Mouse (Mus musculus): ENCODE measurements around the gene Ano1. TPM values are rescaled to one million over a fixed set of nuclear protein-coding genes. Genes with fewer than 3 reads are reported as not detected.

Gene Ano1
- polyA plus RNA-seq, 1 experiment from 2014 or later, result 4.2 TPM

- peaks cover 21% of the 10 kb centered on the region for H3K4me1 ChIP-seq
- no peaks in the 10 kb centered on the region for H3K9me3 ChIP-seq (replicated peaks)
- H3K9ac ChIP-seq (replicated peaks), result no peak overlapping the region
- H3K4me3 ChIP-seq (replicated peaks), result no peak overlapping the region
- H3K27me3 ChIP-seq (replicated peaks), result 0 out of 2 replicates have a peak, but pooled peaks cover 3% of the 10 kb centered on the region
- 0 out of 2 replicates have a peak overlapping the region, but pooled peaks have one; percentile 54 for H3K27ac ChIP-seq (replicated peaks)
- ATAC-seq (ENCODE audit: low FRiP score), result peak; percentile 73; the same call in 1 of the 2 replicates
- no peaks in the 10 kb centered on the region for H3K36me3 ChIP-seq
- H3K4me2 ChIP-seq, result no peak overlapping the region
- 12% methylated on average over 3 of the region's 3 CpGs for WGBS
Observed at GRCm38 (mm10) chr7:144628334-144628915, 123.3 kb downstream of the Ano1 start.

GRCm38 (mm10) chr7:144627606-144628333 is 124.0 kb downstream of the Ano1 start:
- WGBS, result 15% methylated on average over 13 of the region's 13 CpGs
- Histone ChIP-seq H3K27me3 (replicated peaks) (0 out of 2 replicates have a peak, but pooled peaks cover 3% of the 10 kb centered on the region), H3K27ac (replicated peaks) (peak overlapping the region; percentile 54; the same call in 1 of the 2 replicates), H3K4me3 (replicated peaks) (no peak overlapping the region), H3K9ac (replicated peaks) (no peak overlapping the region), H3K36me3 (no peaks in the 10 kb centered on the region), H3K9me3 (replicated peaks) (no peaks in the 10 kb centered on the region), H3K4me1 (peaks cover 21% of the 10 kb centered on the region), H3K4me2 (no peak overlapping the region)
- no peak for ATAC-seq (ENCODE audit: low FRiP score)

GRCm38 (mm10) chr7:144626042-144626441 is 125.7 kb downstream of the Ano1 start:
- H3K9ac ChIP-seq (replicated peaks), result no peak overlapping the region
- H3K27ac ChIP-seq (replicated peaks), result no peak overlapping the region
- no peak overlapping the region for H3K4me3 ChIP-seq (replicated peaks)
- 0 out of 2 replicates have a peak, but pooled peaks cover 3% of the 10 kb centered on the region for H3K27me3 ChIP-seq (replicated peaks)
- H3K4me1 ChIP-seq, result peaks cover 24% of the 10 kb centered on the region
- no peaks in the 10 kb centered on the region for H3K9me3 ChIP-seq (replicated peaks)
- H3K36me3 ChIP-seq, result no peaks in the 10 kb centered on the region
- no peak for ATAC-seq (ENCODE audit: low FRiP score)
- H3K4me2 ChIP-seq, result no peak overlapping the region
- 77% methylated on average over 2 of the region's 2 CpGs for WGBS

GRCm38 (mm10) chr7:144620721-144621681 is 130.8 kb downstream of the Ano1 start:
- H3K4me1 ChIP-seq, result 0 out of 2 replicates have a peak, but pooled peaks cover 3% of the 10 kb centered on the region
- H3K27ac ChIP-seq (replicated peaks), result no peak overlapping the region
- H3K4me2 ChIP-seq, result no peak overlapping the region
- no peaks in the 10 kb centered on the region for H3K36me3 ChIP-seq
- no peak overlapping the region for H3K9ac ChIP-seq (replicated peaks)
- no peaks in the 10 kb centered on the region for H3K27me3 ChIP-seq (replicated peaks)
- H3K9me3 ChIP-seq (replicated peaks), result no peaks in the 10 kb centered on the region
- no peak overlapping the region for H3K4me3 ChIP-seq (replicated peaks)
- WGBS, result 59% methylated on average over 22 of the region's 22 CpGs
- ATAC-seq (ENCODE audit: low FRiP score), result no peak

- Histone ChIP-seq H3K4me1 (0 out of 2 replicates have a peak, but pooled peaks cover 3% of the 10 kb centered on the region), H3K9ac (replicated peaks) (no peak overlapping the region), H3K27me3 (replicated peaks) (no peaks in the 10 kb centered on the region), H3K9me3 (replicated peaks) (no peaks in the 10 kb centered on the region), H3K27ac (replicated peaks) (no peak overlapping the region), H3K36me3 (no peaks in the 10 kb centered on the region), H3K4me2 (no peak overlapping the region), H3K4me3 (replicated peaks) (no peak overlapping the region)
- ATAC-seq (ENCODE audit: low FRiP score), result no peak
Observed at GRCm38 (mm10) chr7:144620315-144620714, 131.5 kb downstream of the Ano1 start.

GRCm38 (mm10) chr7:144615343-144615742 is 136.4 kb downstream of the Ano1 start:
- 71% methylated on average over 6 of the region's 6 CpGs for WGBS
- no peaks in the 10 kb centered on the region for H3K36me3 ChIP-seq
- no peak for ATAC-seq (ENCODE audit: low FRiP score)

GRCm38 (mm10) chr7:144612829-144613228 is 138.9 kb downstream of the Ano1 start:
- Histone ChIP-seq H3K4me3 (replicated peaks) (no peak overlapping the region), H3K9me3 (replicated peaks) (no peaks in the 10 kb centered on the region), H3K9ac (replicated peaks) (no peak overlapping the region), H3K4me2 (no peak overlapping the region), H3K4me1 (no peaks in the 10 kb centered on the region), H3K27me3 (replicated peaks) (no peaks in the 10 kb centered on the region), H3K27ac (replicated peaks) (no peak overlapping the region), H3K36me3 (no peaks in the 10 kb centered on the region)
- ATAC-seq (ENCODE audit: low FRiP score), result no peak
- 83% methylated on average over 4 of the region's 4 CpGs for WGBS

More at GRCm38 (mm10) chr7:144615343-144615742, 136.4 kb downstream of the Ano1 start:
- Histone ChIP-seq H3K4me1 (no peaks in the 10 kb centered on the region), H3K27ac (replicated peaks) (no peak overlapping the region), H3K4me2 (no peak overlapping the region), H3K27me3 (replicated peaks) (no peaks in the 10 kb centered on the region), H3K9ac (replicated peaks) (no peak overlapping the region), H3K4me3 (replicated peaks) (no peak overlapping the region), H3K9me3 (replicated peaks) (no peaks in the 10 kb centered on the region)

GRCm38 (mm10) chr7:144612351-144612750 is 139.4 kb downstream of the Ano1 start:
- ATAC-seq (ENCODE audit: low FRiP score), result no peak
- H3K36me3 ChIP-seq, result no peaks in the 10 kb centered on the region
- H3K9ac ChIP-seq (replicated peaks), result no peak overlapping the region
- H3K27me3 ChIP-seq (replicated peaks), result no peaks in the 10 kb centered on the region
- H3K4me1 ChIP-seq, result no peaks in the 10 kb centered on the region
- no peaks in the 10 kb centered on the region for H3K9me3 ChIP-seq (replicated peaks)
- WGBS, result 75% methylated on average over 4 of the region's 4 CpGs
- H3K4me3 ChIP-seq (replicated peaks), result no peak overlapping the region
- no peak overlapping the region for H3K27ac ChIP-seq (replicated peaks)
- no peak overlapping the region for H3K4me2 ChIP-seq

- Histone ChIP-seq H3K9me3 (replicated peaks) (no peaks in the 10 kb centered on the region), H3K4me3 (replicated peaks) (no peak overlapping the region), H3K27ac (replicated peaks) (no peak overlapping the region), H3K4me1 (no peaks in the 10 kb centered on the region), H3K4me2 (no peak overlapping the region), H3K9ac (replicated peaks) (no peak overlapping the region), H3K36me3 (no peaks in the 10 kb centered on the region), H3K27me3 (replicated peaks) (no peaks in the 10 kb centered on the region)
- 96% methylated on average over 16 of the region's 16 CpGs for WGBS
- ATAC-seq (ENCODE audit: low FRiP score), result no peak
Observed at GRCm38 (mm10) chr7:144611595-144611994, 140.2 kb downstream of the Ano1 start.

GRCm38 (mm10) chr7:144609568-144609967 is 142.2 kb downstream of the Ano1 start:
- H3K27ac ChIP-seq (replicated peaks), result no peak overlapping the region
- no peak overlapping the region for H3K4me3 ChIP-seq (replicated peaks)
- no peak overlapping the region for H3K9ac ChIP-seq (replicated peaks)
- H3K36me3 ChIP-seq, result no peaks in the 10 kb centered on the region
- no peaks in the 10 kb centered on the region for H3K9me3 ChIP-seq (replicated peaks)
- no peak for ATAC-seq (ENCODE audit: low FRiP score)
- H3K4me1 ChIP-seq, result no peaks in the 10 kb centered on the region
- no peaks in the 10 kb centered on the region for H3K27me3 ChIP-seq (replicated peaks)
- no peak overlapping the region for H3K4me2 ChIP-seq
- WGBS, result 89% methylated on average over 7 of the region's 7 CpGs

- 89% methylated on average over 15 of the region's 15 CpGs for WGBS
- H3K4me1 ChIP-seq, result no peaks in the 10 kb centered on the region
- ATAC-seq (ENCODE audit: low FRiP score), result no peak
Observed at GRCm38 (mm10) chr7:144607862-144608261, 143.9 kb downstream of the Ano1 start.

More at GRCm38 (mm10) chr7:144607862-144608261, 143.9 kb downstream of the Ano1 start:
- Histone ChIP-seq H3K9me3 (replicated peaks) (no peaks in the 10 kb centered on the region), H3K9ac (replicated peaks) (no peak overlapping the region), H3K4me3 (replicated peaks) (no peak overlapping the region), H3K27ac (replicated peaks) (no peak overlapping the region), H3K36me3 (no peaks in the 10 kb centered on the region), H3K4me2 (no peak overlapping the region), H3K27me3 (replicated peaks) (no peaks in the 10 kb centered on the region)
